Mouse (Mus musculus) frontal cortex, adult (tissue): Measurements from ENCODE around the gene Flt3l.
"Not testable (repeated sequence)": the region's sequence is repeated elsewhere in the genome, so short reads cannot be mapped to it uniquely, and the experiment has no call there.

Source experiments
- ATAC-seq: cut with Nextera tagmentation; 2 replicates; pipeline ENCODE4 v1.9.2; 2017; ENCODE audit warnings: mild to moderate bottlenecking, moderate library complexity, mixed read lengths; ENCODE audit not compliant: low TSS enrichment

Gene Flt3l

GRCm38 (mm10) chr7:45135993-45136567, at the start of gene Flt3l, which contains the start of gene Gm45713:
Gene Flt3l, minus strand, starts transcription at chr7:45136432.
Gene Gm45713, minus strand, starts transcription at chr7:45136231.
- ATAC-seq: peak; percentile 79

DNA sequence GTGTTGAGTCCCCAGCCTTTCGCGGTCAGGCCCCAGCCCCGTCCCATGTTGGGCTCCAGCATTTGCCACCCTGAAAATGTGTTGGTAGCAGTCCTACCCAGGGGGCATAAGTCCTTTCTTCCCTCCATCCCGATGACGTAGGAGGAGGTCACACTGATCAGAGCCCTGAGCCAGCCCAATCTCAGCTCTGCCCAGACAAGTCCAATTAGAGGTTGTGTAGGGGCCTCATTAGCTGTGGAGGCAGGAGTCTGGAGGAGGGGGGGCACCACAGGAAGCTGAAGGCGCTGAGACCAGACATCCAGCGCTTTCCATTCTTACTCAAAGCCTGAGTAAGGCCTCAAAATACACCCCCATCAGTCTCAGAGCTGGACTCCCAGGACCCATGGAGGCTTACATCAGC, 49.7 kb upstream of the Flt3l start:
- ATAC-seq: no peak

DNA sequence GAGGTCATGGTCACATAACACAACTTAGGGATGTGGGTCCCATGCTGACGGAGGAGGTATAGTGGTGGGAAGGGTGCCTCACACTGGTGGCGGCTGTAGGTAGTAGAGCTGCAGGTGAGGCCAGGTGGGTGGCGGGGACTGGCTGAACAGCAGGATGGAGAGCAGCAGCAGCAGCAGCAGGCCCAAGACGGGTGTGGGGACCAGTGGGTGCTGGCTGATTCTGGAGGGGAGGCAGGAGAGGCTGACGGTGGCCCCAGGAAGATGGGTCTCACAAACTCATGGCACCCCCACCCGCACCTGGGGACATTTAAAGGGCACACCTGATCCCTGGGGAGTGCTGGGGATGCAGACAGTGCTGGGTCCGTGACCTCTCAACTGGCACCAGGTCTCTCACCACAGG, 47.4 kb upstream of the Flt3l start:
- no peak for ATAC-seq

DNA sequence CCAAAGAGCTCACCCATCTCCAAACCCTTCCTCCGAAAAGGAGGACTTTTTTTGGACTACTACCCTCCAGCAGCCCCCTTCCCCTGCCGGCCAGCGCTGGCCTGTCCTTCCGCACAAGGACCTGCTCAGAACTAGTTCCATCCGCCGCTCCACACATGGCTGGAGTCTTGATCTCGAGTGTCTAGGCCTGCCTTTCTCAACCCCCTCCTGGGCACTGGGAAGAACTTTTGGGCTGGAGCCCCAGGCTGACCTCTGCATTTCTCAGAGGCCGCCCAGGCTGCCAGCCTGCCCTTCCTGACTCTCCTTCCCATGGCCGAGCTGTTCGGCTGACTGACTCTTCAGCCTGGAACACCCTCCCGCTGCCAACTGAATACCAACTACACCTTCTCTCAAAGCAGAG, 46.4 kb upstream of the Flt3l start:
- peak; percentile 31; the same call in 1 of the 2 replicates for ATAC-seq

GRCm38 (mm10) chr7:45182199-45182601, 46.0 kb upstream of the Flt3l start:
- peak; percentile 92 for ATAC-seq

- ATAC-seq: no peak
Measured at GRCm38 (mm10) chr7:45181540-45181939, 45.3 kb upstream of the Flt3l start.

DNA sequence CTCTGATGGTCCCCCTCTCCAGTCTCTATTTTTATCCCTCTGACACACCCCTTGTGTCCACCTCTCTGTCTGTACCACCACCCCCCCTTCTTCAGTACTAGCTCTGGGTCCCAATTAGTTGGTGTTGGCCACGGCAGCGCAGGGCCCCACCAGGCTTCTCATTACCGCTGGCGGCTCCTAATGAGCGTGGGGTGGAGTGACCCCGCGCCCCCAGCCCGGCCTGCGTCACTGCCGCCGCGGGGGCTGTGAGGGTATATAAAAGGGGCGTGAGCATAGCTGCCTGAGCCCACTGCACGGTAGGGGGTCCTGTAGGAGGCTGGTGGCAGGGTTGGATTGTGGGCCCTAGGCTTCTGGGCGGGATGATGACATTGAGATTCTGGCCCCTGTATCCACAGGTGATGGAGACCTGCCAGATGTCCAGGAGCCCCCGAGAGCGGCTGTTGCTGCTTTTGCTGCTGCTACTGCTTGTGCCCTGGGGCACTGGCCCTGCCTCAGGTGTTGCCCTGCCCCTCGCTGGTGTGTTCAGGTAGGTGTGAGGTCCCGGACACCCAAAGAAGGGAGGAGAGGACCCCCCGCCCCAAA, 44.8 kb upstream of the Flt3l start, which contains the start of gene Pth2:
TSS of gene Pth2 (plus strand) at position 100 of the 582 bp plus-strand sequence.
- ATAC-seq: no peak

- no peak for ATAC-seq
Measured at GRCm38 (mm10) chr7:45179469-45179868, 43.2 kb upstream of the Flt3l start, which contains the start of gene Gfy. Gene Gfy, minus strand, starts transcription at chr7:45179569.

- no peak for ATAC-seq
Measured at GRCm38 (mm10) chr7:45178550-45178949, 42.3 kb upstream of the Flt3l start.

GRCm38 (mm10) chr7:45176356-45176755, 40.1 kb upstream of the Flt3l start:
- no peak; the same call in 1 of the 2 replicates for ATAC-seq

- ATAC-seq: 0 out of 2 replicates have a peak, but pooled peaks have one; percentile 2
Measured at GRCm38 (mm10) chr7:45175929-45176328, 39.7 kb upstream of the Flt3l start.

DNA sequence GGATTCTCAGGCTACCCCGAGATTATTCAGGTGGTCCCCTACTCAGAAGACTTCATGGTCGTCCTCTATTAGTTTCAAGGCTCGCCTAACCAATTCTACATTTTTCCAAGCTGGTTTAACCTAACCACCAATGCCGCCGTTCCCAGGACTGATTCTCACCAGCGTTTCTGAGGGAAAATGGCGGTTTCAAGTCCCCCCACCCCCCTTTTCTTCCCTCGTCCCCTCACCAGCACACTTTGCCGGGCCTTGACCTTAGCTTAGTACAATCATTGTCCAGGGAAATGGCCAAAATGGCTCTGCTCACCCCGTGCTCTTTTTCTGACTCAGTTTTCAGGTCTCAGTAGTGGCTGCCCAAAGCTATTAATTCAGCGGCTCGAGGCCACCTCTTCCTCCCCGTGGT, 39.2 kb upstream of the Flt3l start:
- ATAC-seq: no peak

DNA sequence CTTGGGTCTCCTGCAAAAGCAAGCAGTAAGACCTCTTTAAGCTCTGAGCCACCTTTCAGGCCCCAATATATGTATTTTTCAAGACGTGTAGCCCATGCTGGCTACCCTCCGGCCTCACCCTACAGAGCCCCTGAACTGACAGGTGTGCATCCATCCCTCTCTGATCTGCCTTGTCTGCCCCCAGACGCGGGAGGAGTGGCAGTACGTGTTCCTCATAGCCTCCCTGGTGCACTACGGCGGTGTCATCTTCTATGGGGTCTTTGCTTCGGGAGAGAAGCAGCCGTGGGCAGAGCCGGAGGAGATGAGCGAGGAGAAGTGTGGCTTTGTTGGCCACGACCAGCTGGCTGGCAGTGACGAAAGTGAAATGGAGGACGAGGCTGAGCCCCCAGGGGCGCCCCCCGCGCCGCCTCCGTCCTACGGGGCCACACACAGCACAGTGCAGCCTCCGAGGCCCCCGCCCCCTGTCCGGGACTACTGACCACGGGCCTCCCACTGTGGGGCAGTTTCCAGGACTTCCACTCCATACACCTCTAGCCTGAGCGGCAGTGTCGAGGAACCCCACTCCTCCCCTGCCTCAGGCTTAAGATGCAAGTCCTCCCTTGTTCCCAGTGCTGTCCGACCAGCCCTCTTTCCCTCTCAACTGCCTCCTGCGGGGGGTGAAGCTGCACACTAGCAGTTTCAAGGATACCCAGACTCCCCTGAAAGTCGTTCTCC, 38.5 kb upstream of the Flt3l start:
- ATAC-seq: 0 out of 2 replicates have a peak, but pooled peaks have one; percentile 7

- not testable (repeated sequence) for ATAC-seq
Measured at GRCm38 (mm10) chr7:45173772-45174171, 37.5 kb upstream of the Flt3l start.

- ATAC-seq: no peak
Measured at GRCm38 (mm10) chr7:45172974-45173373, 36.7 kb upstream of the Flt3l start.

GRCm38 (mm10) chr7:45169495-45169894, 33.3 kb upstream of the Flt3l start:
- 0 out of 2 replicates have a peak, but pooled peaks have one; percentile 18 for ATAC-seq

DNA sequence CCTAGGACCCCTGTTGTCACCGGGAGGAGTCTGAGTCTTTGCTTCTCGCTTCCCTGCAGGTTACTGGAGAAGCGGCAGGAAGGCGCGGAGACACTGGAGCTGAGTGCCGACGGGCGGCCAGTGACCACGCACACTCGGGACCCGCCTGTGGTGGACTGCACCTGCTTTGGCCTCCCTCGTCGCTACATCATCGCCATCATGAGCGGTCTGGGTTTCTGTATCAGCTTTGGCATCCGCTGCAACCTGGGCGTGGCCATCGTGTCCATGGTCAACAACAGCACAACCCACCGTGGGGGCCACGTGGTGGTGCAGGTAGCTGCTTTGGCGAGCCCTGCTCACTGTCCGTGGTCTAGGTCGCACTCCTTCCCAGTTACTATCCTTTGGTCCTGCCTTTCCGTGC, 32.4 kb upstream of the Flt3l start:
- 0 out of 2 replicates have a peak, but pooled peaks have one; percentile 13 for ATAC-seq

DNA sequence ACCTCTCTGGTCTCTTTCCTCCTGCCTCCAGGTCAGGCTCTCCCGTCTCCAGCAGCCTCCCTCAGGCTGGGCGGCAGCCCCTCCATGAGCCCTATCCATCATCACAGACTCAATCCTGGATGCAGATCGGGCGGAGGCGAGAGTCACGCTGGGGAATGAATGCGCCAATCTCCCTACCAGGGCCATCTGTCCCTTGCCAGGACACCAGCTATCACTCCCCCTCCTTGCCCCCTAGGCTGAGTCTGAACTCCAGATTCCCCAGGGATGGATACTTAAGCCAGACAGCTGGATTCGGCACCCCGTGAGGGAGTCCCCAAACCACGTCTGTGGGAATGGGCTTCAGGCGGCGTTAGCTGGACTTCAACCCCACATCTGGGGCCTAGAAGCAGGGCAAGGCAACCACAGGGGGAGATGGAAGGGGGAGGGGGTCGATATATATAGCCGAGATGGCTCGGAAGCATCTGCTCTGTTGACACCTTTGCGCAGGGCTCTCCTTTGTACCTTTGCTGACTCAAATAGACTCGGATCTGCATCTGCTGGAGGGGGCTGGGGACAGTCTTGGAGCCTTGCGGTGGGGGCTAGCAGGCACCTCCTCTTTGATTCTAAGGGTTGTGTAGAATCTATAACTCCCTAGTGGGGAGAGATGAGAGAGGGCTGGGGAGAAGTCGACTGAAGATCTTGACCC, 31.7 kb upstream of the Flt3l start:
- 0 out of 2 replicates have a peak, but pooled peaks have one; percentile 17 for ATAC-seq

DNA sequence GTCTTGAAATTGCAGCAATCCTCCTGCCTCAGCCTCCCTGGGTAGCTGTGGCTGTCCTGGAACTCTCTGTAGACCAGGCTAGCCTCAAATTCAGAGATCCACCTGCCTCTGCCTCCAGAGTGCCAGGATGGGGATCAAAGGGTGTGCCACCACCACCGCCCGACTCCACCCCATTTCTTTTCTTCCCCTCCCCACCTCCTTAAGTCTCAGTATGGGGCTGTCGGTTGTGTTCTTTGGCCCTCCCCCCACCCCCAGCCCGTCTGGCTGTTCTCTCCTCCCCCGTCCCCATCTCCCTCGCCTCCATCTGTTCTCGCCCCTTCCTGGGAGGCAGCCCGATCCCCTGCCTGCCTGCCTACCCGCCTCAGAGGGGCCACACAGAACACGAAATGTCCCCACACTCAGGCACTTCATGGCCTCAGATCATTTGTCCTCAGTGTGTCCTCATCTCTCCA, 30.7 kb upstream of the Flt3l start:
- ATAC-seq: peak; percentile 11; the same call in 1 of the 2 replicates

DNA sequence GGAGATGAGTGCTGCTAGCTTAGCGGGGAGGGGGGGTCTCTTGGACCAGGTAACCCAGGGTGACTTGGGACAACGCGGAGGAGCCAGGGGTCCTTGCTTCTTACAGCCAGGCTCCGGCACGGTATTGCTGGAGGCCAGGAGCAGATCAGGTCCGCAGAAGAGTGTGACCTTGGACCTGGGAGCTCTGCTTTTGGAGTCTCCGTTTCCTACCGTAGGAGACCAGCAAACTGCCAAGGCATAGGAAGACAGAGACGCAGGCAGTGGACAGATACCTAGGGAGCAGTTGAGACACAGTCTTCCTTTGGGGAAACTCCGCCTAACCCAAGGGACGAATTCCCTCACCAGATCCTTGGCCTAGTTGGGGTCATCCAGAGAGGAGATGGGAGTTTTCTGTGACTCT, 29.5 kb upstream of the Flt3l start:
- ATAC-seq: no peak

DNA sequence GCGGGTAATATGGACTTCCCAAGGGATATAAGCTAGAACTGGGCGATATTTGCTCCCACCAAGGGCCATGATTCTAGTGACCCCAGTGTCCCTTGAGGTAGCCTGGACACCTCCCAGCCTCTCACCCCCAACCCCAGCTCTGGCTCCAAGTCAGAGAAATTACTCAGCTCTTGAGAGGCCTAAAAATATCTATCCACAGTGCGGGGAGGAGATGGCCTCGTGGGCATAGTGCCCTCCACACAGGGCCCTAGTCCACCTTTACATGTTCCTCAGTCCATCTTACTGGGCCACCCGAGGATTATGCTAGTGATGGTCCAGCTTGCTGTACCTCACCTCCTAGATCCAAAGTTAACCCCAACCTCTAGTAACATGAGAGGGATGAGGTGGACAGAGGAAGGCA, 28.6 kb upstream of the Flt3l start:
- no peak for ATAC-seq
